Mouse (Mus musculus): ENCODE measurements around the gene Smc3. TPM values are rescaled to one million over a fixed set of nuclear protein-coding genes. Genes with fewer than 3 reads are reported as not detected.

Gene Smc3
- polyA plus RNA-seq (2015; fragmentation: Nextera tagmentation; extraction: Ambion mirVana) = 54.6 and 57.1 TPM in 2 replicates

GRCm38 (mm10) chr19:53599757-53600539 is at the start of gene Smc3:
Smc3 (plus strand) TSS chr19:53600398.

GRCm38 (mm10) chr19:53588968-53589367 is 11.2 kb upstream of the Smc3 start, which contains the start of gene Nutf2-ps1:
Nutf2-ps1 (minus strand) TSS chr19:53589068.

GRCm38 (mm10) chr19:53676718-53677634 is 76.8 kb downstream of the Smc3 start, which contains the start of gene Rbm20:
Rbm20 (plus strand) TSS chr19:53677306.

Other genes starting within 250 kb of the Smc3 start
- not detected in 2 replicates for gene Gm10197, start 228.6 kb upstream of the Smc3 start, polyA plus RNA-seq (2015; fragmentation: Nextera tagmentation; extraction: Ambion mirVana)
- 33.1 and 35.3 TPM in 2 replicates for gene Smndc1, start 209.8 kb upstream of the Smc3 start, polyA plus RNA-seq (2015; fragmentation: Nextera tagmentation; extraction: Ambion mirVana)
- 3.7 and 4.9 TPM in 2 replicates for gene Dusp5, start 71.3 kb upstream of the Smc3 start, polyA plus RNA-seq (2015; fragmentation: Nextera tagmentation; extraction: Ambion mirVana)
- 189 and 212 TPM in 2 replicates for gene Nutf2-ps1, start 11.3 kb upstream of the Smc3 start, polyA plus RNA-seq (2015; fragmentation: Nextera tagmentation; extraction: Ambion mirVana)
- gene Rbm20, start 76.9 kb downstream of the Smc3 start, polyA plus RNA-seq (2015; fragmentation: Nextera tagmentation; extraction: Ambion mirVana) = 0.10 and 0.18 TPM in 2 replicates